Mouse (Mus musculus): ENCODE results near the gene Srl. TPM values are rescaled to one million over a fixed set of nuclear protein-coding genes. Genes with fewer than 3 reads are reported as not detected.

Srl gene
- total RNA-seq, 4 experiments from 2014 or later: 705 to 904 (median 868) TPM

Other genes starting within 250 kb of the Srl start
- gene Adcy9, start 121.3 kb downstream of the Srl start, total RNA-seq (2022): 10 to 100 TPM; 21.7 to 24.0 (median 23.2) TPM
- 1 to 10 TPM; 2.8 to 6.2 (median 3.6) TPM for gene Tfap4, start 18.0 kb upstream of the Srl start, total RNA-seq (2022)
- gene Glis2, start 52.9 kb upstream of the Srl start, total RNA-seq (2022): 10 to 100 TPM in 2 of 4 experiments, 1 to 10 TPM in 2; 7.3 to 13.5 (median 9.5) TPM
- gene Pam16, start 83.2 kb upstream of the Srl start, total RNA-seq (2022): 100 to 1,000 TPM; 145 to 188 (median 160) TPM
- 1 to 10 TPM; 6.9 to 9.3 (median 8.1) TPM for gene Vasn, start 98.1 kb upstream of the Srl start, total RNA-seq (2022)
- gene Dnaja3, start 98.2 kb upstream of the Srl start, total RNA-seq (2022): 100 to 1,000 TPM; 146 to 154 (median 153) TPM
- gene Coro7, start 138.0 kb upstream of the Srl start, total RNA-seq (2022): 10 to 100 TPM; 11.3 to 16.1 (median 15.4) TPM
- gene Nmral1, start 177.5 kb upstream of the Srl start, total RNA-seq (2022): 1 to 10 TPM; 1.7 to 2.1 (median 2.0) TPM
- 10 to 100 TPM; 70.0 to 78.7 (median 75.8) TPM for gene Hmox2, start 184.5 kb upstream of the Srl start, total RNA-seq (2022)
- gene Cdip1, start 248.5 kb upstream of the Srl start, total RNA-seq (2022): 10 to 100 TPM; 61.1 to 68.9 (median 65.8) TPM